Mouse (Mus musculus) kidney, adult 2 months (tissue): ENCODE results near the gene Bcdin3d. TPM values are rescaled to one million over a fixed set of nuclear protein-coding genes. Genes with fewer than 3 reads are reported as not detected.

Experiments
- DNase-seq: peaks from one replicate; pipeline ENCODE4 v3.0.0; 2021
- H3K27ac ChIP-seq: fragments of 200-500 bp; 2 replicates; pipeline ENCODE4 v1.5.1; 2012; ENCODE audit warnings: low read depth, low read length, control low read depth, inconsistent platforms; ENCODE audit not compliant: insufficient read depth
- H3K27me3 ChIP-seq: fragments of 200-500 bp; replicated peaks from 2 replicates; pipeline ENCODE4 v1.6.1; 2012; ENCODE audit warnings: mild to moderate bottlenecking, moderate library complexity, low read length, inconsistent platforms; ENCODE audit not compliant: control insufficient read depth, insufficient read depth
- H3K36me3 ChIP-seq: fragments of 200-500 bp; 2 replicates; pipeline ENCODE4 v1.6.1; 2012; ENCODE audit warnings: mild to moderate bottlenecking, moderate library complexity, low read length, inconsistent platforms; ENCODE audit not compliant: control insufficient read depth, insufficient read depth
- H3K4me1 ChIP-seq: fragments of 200-500 bp; 2 replicates; pipeline ENCODE4 v1.6.1; 2011; ENCODE audit warnings: low read length; ENCODE audit not compliant: control insufficient read depth, insufficient read depth
- H3K4me3 ChIP-seq: fragments of 200-500 bp; 2 replicates; pipeline ENCODE4 v1.5.1; 2011; ENCODE audit warnings: mild to moderate bottlenecking, low read depth, low read length, control low read depth; ENCODE audit not compliant: insufficient read depth
- CTCF ChIP-seq: fragments of 200-500 bp; conservative IDR thresholded peaks from 2 replicates; pipeline ENCODE4 v1.5.1; 2011; ENCODE audit warnings: low read depth, mild to moderate bottlenecking, control low read depth, low read length, moderate library complexity, mixed read lengths; ENCODE audit not compliant: insufficient read depth, insufficient read length
- POLR2A ChIP-seq: fragments of 200-500 bp; IDR thresholded peaks from one replicate; pipeline ENCODE4 v1.6.1; 2011; ENCODE audit warnings: low read depth, low read length, control low read depth
- WGBS: fragments of 180-500 bp; shearing (Covaris S2); methylation state at CpG from one replicate; pipeline ENCODE4 v1.1.7; 2018; 5-methylcytosine and 5-hydroxymethylcytosine counted together
- polyA plus RNA-seq: library from polyadenylated mRNA; depleted of rRNA; stranded (reverse); fragments of >200 nt; gene quantifications from 2 replicates; pipeline ENCODE4 v1.2.3, GENCODE M21; 2012

Bcdin3d gene
- polyA plus RNA-seq, 1 experiment, result 7.0 TPM

DNA sequence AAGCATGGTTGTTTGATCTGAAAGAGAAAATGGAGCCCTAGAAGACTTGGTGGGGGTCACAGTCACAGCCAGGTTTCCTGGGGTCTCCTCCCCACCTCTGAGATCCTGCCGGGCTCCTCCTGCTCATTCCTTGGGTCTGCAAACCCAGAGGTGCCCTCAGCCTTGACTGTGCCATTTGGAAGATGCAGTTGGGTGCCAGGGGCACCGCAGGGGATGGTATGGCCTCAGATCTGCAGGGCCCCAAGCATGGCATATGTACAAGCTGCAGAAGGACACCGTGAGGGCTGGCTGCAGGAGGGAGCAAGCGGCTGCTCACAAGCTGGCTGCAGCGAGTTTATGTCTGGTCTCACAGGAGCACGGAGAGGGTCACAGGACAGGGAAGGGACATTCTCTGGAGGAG is 25.2 kb upstream of the Bcdin3d start:
- TF ChIP-seq POLR2A, result no peak
- TF ChIP-seq CTCF, result no peak
- no peaks in the 10 kb centered on the region for H3K27me3 ChIP-seq
- H3K36me3 ChIP-seq, result no peaks in the 10 kb centered on the region
- peak; percentile 8 for DNase-seq
- WGBS, result 48% methylated on average over 6 of the region's 6 CpGs
- H3K4me1 ChIP-seq, result peaks cover 12% of the 10 kb centered on the region; the same call in 1 of the 2 replicates
- H3K4me3 ChIP-seq, result no peak overlapping the region
- peak overlapping the region; percentile 24 for H3K27ac ChIP-seq

DNA sequence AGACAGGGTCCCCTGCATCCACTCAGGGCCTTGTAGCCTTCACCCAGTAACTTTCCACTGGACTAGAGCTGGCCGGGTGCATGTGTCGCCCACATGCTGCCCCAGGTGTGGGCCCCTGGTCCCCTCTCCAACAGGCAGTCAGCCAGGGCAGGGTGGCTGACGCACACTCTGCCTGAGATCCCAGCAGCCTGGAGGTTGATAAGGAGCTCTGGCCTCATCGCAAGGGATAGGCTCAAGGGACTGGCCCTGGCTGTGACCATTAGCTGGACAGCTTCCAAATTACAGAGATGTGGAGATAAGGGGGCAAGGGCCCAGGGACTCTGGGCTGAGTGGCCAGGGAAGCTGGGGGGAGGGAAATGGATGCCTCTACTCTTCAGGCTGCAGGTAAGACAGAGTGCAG is 24.3 kb upstream of the Bcdin3d start:
- H3K36me3 ChIP-seq, result no peaks in the 10 kb centered on the region
- no peaks in the 10 kb centered on the region for H3K27me3 ChIP-seq
- H3K4me1 ChIP-seq, result peaks cover 12% of the 10 kb centered on the region; the same call in 1 of the 2 replicates
- peak overlapping the region; percentile 80 for H3K27ac ChIP-seq
- H3K4me3 ChIP-seq, result no peak overlapping the region
- WGBS, result 30% methylated on average over 4 of the region's 4 CpGs
- TF ChIP-seq CTCF (no peak), POLR2A (no peak)
- peak; percentile 80 for DNase-seq

DNA sequence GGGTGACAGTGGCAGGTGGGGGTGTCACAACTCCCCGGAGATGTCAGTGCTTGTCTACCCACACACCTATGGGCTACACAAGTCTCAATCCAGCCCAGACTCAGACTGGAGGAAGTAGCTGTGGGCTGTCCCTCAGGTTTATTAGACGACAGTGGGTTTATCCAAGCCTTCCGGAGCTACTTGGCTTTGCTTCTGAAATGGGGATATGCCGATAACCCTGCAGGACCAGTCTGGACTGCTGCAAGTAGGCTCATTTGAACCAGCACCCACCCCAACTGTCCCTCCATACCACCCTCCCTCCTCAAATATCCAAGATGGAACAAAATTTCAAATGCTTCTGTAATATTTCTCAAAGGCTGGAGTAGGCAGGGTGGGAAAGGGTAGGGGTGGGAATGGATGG is 23.8 kb upstream of the Bcdin3d start:
- H3K4me3 ChIP-seq, result no peak overlapping the region
- H3K27ac ChIP-seq, result peak overlapping the region; percentile 80

DNA sequence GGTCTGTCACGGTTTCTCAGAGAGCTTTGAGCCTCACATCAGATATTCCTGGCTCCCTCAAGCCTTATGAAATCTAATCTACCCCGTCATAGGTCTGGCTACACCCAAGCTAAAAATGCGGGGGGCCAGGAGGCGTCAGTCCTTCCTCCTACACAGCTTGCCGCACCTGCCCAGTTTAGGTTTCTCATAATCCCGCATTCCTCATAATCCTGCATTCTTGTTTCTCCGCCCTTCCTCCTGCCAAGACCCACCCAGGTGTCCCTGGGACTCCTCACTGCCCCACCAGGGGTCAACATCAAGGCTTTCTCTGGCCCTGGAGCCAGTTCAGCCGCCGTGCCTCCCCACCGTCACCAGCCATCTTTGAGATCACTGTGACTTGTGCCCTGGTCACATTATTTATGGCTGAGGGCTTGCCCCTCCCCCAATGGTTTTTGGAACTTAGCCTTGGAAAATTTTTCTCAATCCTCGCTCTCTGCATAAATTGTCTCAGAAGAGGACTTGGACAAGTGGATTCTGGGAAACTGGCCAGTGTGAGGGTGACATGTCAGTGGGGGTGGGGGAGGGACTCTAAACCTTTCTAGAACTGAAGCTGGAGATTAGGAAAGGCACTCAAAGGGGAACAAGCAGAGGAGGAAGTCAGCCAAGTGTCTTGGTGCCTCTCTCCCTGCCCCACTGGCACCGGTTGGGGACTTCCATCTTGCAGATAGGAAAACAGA is 23.2 kb upstream of the Bcdin3d start:
- WGBS, result 23% methylated on average over 12 of the region's 12 CpGs
- H3K27me3 ChIP-seq, result no peaks in the 10 kb centered on the region
- no peak overlapping the region for H3K4me3 ChIP-seq
- peak overlapping the region; percentile 80 for H3K27ac ChIP-seq
- no peak for TF ChIP-seq CTCF
- TF ChIP-seq POLR2A, result no peak
- DNase-seq, result peak; percentile 94
- no peaks in the 10 kb centered on the region for H3K36me3 ChIP-seq
- peaks cover 12% of the 10 kb centered on the region; the same call in 1 of the 2 replicates for H3K4me1 ChIP-seq

More for the DNA sequence above, 23.8 kb upstream of the Bcdin3d start:
- no peak for DNase-seq
- Histone ChIP-seq H3K36me3 (no peaks in the 10 kb centered on the region), H3K27me3 (no peaks in the 10 kb centered on the region), H3K4me1 (peaks cover 12% of the 10 kb centered on the region; the same call in 1 of the 2 replicates)
- TF ChIP-seq POLR2A (no peak), CTCF (no peak)
- 50% methylated on average over 4 of the region's 4 CpGs for WGBS

GRCm38 (mm10) chr15:99497061-99497460 is 22.5 kb upstream of the Bcdin3d start:
- H3K4me1 ChIP-seq, result peaks cover 10% of the 10 kb centered on the region; the same call in 1 of the 2 replicates
- no peak overlapping the region for H3K4me3 ChIP-seq
- H3K27ac ChIP-seq, result peak overlapping the region; percentile 78
- TF ChIP-seq POLR2A (no peak), CTCF (peak; percentile 79)
- H3K36me3 ChIP-seq, result no peaks in the 10 kb centered on the region
- no peaks in the 10 kb centered on the region for H3K27me3 ChIP-seq
- 12% methylated on average over 4 of the region's 4 CpGs for WGBS
- peak; percentile 69 for DNase-seq

GRCm38 (mm10) chr15:99484745-99485144 is 10.2 kb upstream of the Bcdin3d start:
- no peak overlapping the region for H3K27ac ChIP-seq
- no peaks in the 10 kb centered on the region for H3K36me3 ChIP-seq
- TF ChIP-seq POLR2A (no peak), CTCF (no peak)
- WGBS, result 66% methylated on average over 6 of the region's 6 CpGs
- no peak for DNase-seq
- no peak overlapping the region for H3K4me3 ChIP-seq
- H3K27me3 ChIP-seq, result no peaks in the 10 kb centered on the region
- no peaks in the 10 kb centered on the region for H3K4me1 ChIP-seq

GRCm38 (mm10) chr15:99475814-99476213 is 1.3 kb upstream of the Bcdin3d start:
- Histone ChIP-seq H3K27me3 (no peaks in the 10 kb centered on the region), H3K36me3 (no peaks in the 10 kb centered on the region), H3K4me3 (no peak overlapping the region), H3K4me1 (peaks cover 4% of the 10 kb centered on the region; the same call in 1 of the 2 replicates), H3K27ac (no peak overlapping the region)
- TF ChIP-seq CTCF (no peak), POLR2A (no peak)
- DNase-seq, result no peak
- 80% methylated on average over 1 of the region's 1 CpGs for WGBS
